7 mouse cellular contexts compared by ENCODE assay signal in genomic region chrX:74304867-74305700, GRCm38 (mm10). TPM values are rescaled to one million over a fixed set of nuclear protein-coding genes. Genes with fewer than 3 reads are reported as not detected.
DNase-seq lines count a peak whose midpoint lies in the region; ATAC-seq lines count a peak whose summit lies in the region.

Gene Gdi1, plus strand, starts transcription at chrX:74304998.

- peak; percentile 79 for DNase-seq in adrenal gland, adult 2 months
- DNase-seq in embryo, embryonic 11.5 days (ENCODE audit: low read depth, low spot score), result peak; percentile 64
- DNase-seq in gastrocnemius, postnatal 4 days (ENCODE audit: low spot score in 2 of 2), result peak; percentile 28 to 63
- DNase-seq in left cerebral cortex, postnatal 4 days, result peak; percentile 70
- DNase-seq in midbrain, embryonic 11.5 days (ENCODE audit: low spot score, missing footprints), result peak; percentile 98
- peak; percentile 52 for DNase-seq in skeletal muscle tissue, adult 2 months (ENCODE audit: low read depth, low spot score)

- ATAC-seq in intestine, embryonic 16.5 days, result peak; percentile 85
- peak; percentile 87 for ATAC-seq in midbrain, embryonic 11.5 days (ENCODE audit: low FRiP score)

- H3K27me3 ChIP-seq in intestine, embryonic 16.5 days (replicated peaks; ENCODE audit: control insufficient read depth, insufficient read depth, low read length), result no peaks in the 10 kb centered on the region
- no peaks in the 10 kb centered on the region for H3K27me3 ChIP-seq in midbrain, embryonic 11.5 days (ENCODE audit: control insufficient read depth, insufficient read depth, low read length)

- intact Hi-C loops in left cerebral cortex, postnatal 4 days (cut with DNase I), result loop anchor here (5.0 kb wide), 1 partner anchor 33 kb away; the partner anchor contains the start of gene Rpl10

- H3K9ac ChIP-seq in intestine, embryonic 16.5 days (ENCODE audit: low read depth, low read length), result peak within 1 kb of the TSS; percentile 74
- H3K9ac ChIP-seq in midbrain, embryonic 11.5 days (ENCODE audit: low read length), result peak within 1 kb of the TSS; percentile 79

- H3K27ac ChIP-seq in intestine, embryonic 16.5 days (ENCODE audit: low read length), result peak within 1 kb of the TSS; percentile 83
- H3K27ac ChIP-seq in midbrain, embryonic 11.5 days (ENCODE audit: low read depth, low read length), result peak within 1 kb of the TSS; percentile 85

- H3K4me3 ChIP-seq in intestine, embryonic 16.5 days (ENCODE audit: low read length), result peak within 1 kb of the TSS; percentile 58
- peak within 1 kb of the TSS; percentile 61 for H3K4me3 ChIP-seq in midbrain, embryonic 11.5 days (ENCODE audit: low read depth, low read length)

- H3K9me3 ChIP-seq in intestine, embryonic 16.5 days (ENCODE audit: control insufficient read depth, low read length), result no peaks in the 10 kb centered on the region
- no peaks in the 10 kb centered on the region for H3K9me3 ChIP-seq in midbrain, embryonic 11.5 days (ENCODE audit: control insufficient read depth, low read length)

- H3K4me1 ChIP-seq in intestine, embryonic 16.5 days (ENCODE audit: control insufficient read depth, insufficient read depth, low read length), result no peaks in the 10 kb centered on the region
- H3K4me1 ChIP-seq in midbrain, embryonic 11.5 days (ENCODE audit: control insufficient read depth, insufficient read depth, low read length), result 0 out of 2 replicates have a peak, but pooled peaks cover 2% of the 10 kb centered on the region

- peaks cover 7% of the 10 kb centered on the region for H3K36me3 ChIP-seq in intestine, embryonic 16.5 days (ENCODE audit: control insufficient read depth, insufficient read depth, low read length)
- H3K36me3 ChIP-seq in midbrain, embryonic 11.5 days (ENCODE audit: control insufficient read depth, insufficient read depth, low read length), result peaks cover 3% of the 10 kb centered on the region

- WGBS in intestine, embryonic 16.5 days, result 11% methylated on average over 41 of the region's 41 CpGs
- 16% methylated on average over 41 of the region's 41 CpGs for WGBS in midbrain, embryonic 11.5 days

- H3K4me2 ChIP-seq in intestine, embryonic 16.5 days (ENCODE audit: low read depth, low read length), result peak within 1 kb of the TSS; percentile 62
- H3K4me2 ChIP-seq in midbrain, embryonic 11.5 days, result peak within 1 kb of the TSS; percentile 64

RNA-seq across cellular contexts. Expression of gene Gdi1, which starts in this region (rescaled TPM):
- total RNA-seq in adrenal gland, adult 2 months (2021), result 100 to 1,000 TPM; 252 TPM
- polyA plus RNA-seq in adrenal gland, adult 2 months (2012; rRNA removed), result 160 and 195 TPM in 2 replicates
- 10 to 100 TPM; 63.4 to 74.2 TPM for total RNA-seq in gastrocnemius, postnatal 4 days (2021)
- polyA plus RNA-seq in intestine, embryonic 16.5 days (2015; fragmentation: Nextera tagmentation; extraction: Ambion mirVana), result 152 and 172 TPM in 2 replicates
- total RNA-seq in left cerebral cortex, postnatal 4 days (2021), result 100 to 1,000 TPM; 745 to 773 TPM
- polyA plus RNA-seq in midbrain, embryonic 11.5 days (2014; fragmentation: Nextera tagmentation; extraction: Ambion mirVana), result 430 and 451 TPM in 2 replicates

Comparison
In these comparisons a context has a peak if more than half of its experiments do, and no peak if none do; other contexts are left out.
1. Peak in every context shown above with its lines: DNase-seq, ATAC-seq, H3K4me3 ChIP-seq and H3K27ac ChIP-seq.
2. DNase-seq: peak in every context shown above with its lines; median percentile 98 in midbrain, embryonic 11.5 days; 79 in adrenal gland, adult 2 months; 70 in left cerebral cortex, postnatal 4 days; 64 in embryo, embryonic 11.5 days; 52 in skeletal muscle tissue, adult 2 months; 46 in gastrocnemius, postnatal 4 days.